Mouse (Mus musculus) bone marrow, adult 2 months (tissue): ENCODE data around the gene Pyroxd1.

Experiments used
- CTCF ChIP-seq: fragments of 200-500 bp; IDR thresholded peaks from 2 replicates; pipeline ENCODE4 v1.5.1; 2011; ENCODE audit warnings: low read length, control low read depth; ENCODE audit not compliant: control insufficient read depth, insufficient read depth
- POLR2A ChIP-seq: fragments of 200-500 bp; IDR thresholded peaks from 2 replicates; pipeline ENCODE4 v1.6.1; 2011; ENCODE audit warnings: low read depth, mild to moderate bottlenecking, control low read depth, low read length, borderline replicate concordance; ENCODE audit not compliant: control insufficient read depth

DNA sequence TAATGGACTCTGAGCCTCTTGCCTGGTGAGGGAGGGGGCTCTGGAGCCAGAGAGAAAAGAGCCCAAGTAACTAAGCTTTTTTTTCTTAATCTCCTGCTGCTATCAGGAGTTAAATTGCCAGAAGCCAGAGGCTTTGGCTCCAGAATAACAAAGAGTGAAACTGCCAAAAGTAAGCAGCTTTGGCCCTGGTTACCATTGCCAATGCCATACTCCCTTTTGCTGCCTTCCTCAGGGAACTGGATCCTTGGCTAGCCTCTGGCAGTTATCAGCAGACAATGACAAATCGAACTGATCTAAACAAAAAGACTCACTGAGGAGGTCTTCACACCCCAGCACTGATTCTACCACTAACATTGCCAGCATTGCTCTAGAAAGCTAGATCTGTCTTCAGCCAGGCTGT, 65.7 kb downstream of the Pyroxd1 start:
- TF ChIP-seq CTCF (no peak), POLR2A (no peak)
